Mouse (Mus musculus) cerebellum, adult 11 months (tissue): Measurements from ENCODE around the gene Grwd1.

Source experiments
- DNase-seq: peaks from one replicate; pipeline ENCODE4 v3.0.0; 2022

Grwd1 gene

GRCm38 (mm10) chr7:45833924-45834323, 3.2 kb upstream of the Grwd1 start:
- no peak for DNase-seq

GRCm38 (mm10) chr7:45833148-45833790, 2.5 kb upstream of the Grwd1 start:
- DNase-seq = no peak

- DNase-seq = no peak
Observed at GRCm38 (mm10) chr7:45832428-45832827, 1.7 kb upstream of the Grwd1 start.

GRCm38 (mm10) chr7:45831128-45831525, 383 bp upstream of the Grwd1 start:
- no peak for DNase-seq

- DNase-seq = no peak
Observed at GRCm38 (mm10) chr7:45826631-45827030, 4.1 kb downstream of the Grwd1 start.

- no peak for DNase-seq
Observed at GRCm38 (mm10) chr7:45824598-45824997, 6.1 kb downstream of the Grwd1 start, which contains the start of gene Kcnj14. Gene Kcnj14, minus strand, starts transcription at chr7:45824782.

- no peak for DNase-seq
Observed at GRCm38 (mm10) chr7:45820913-45821312, 9.8 kb downstream of the Grwd1 start.

- DNase-seq = no peak
Observed at GRCm38 (mm10) chr7:45819843-45820242, 10.9 kb downstream of the Grwd1 start.

GRCm38 (mm10) chr7:45815984-45816351, 14.8 kb downstream of the Grwd1 start:
- DNase-seq = no peak

- no peak for DNase-seq
Observed at GRCm38 (mm10) chr7:45815323-45815983, 15.3 kb downstream of the Grwd1 start.

GRCm38 (mm10) chr7:45814841-45815240, 15.9 kb downstream of the Grwd1 start:
- DNase-seq = no peak

- peak; percentile 100 for DNase-seq
Observed at GRCm38 (mm10) chr7:45813787-45814779, 16.7 kb downstream of the Grwd1 start, which contains the start of gene Cyth2. Gene Cyth2, minus strand, starts transcription at chr7:45814581.

GRCm38 (mm10) chr7:45812921-45813320, 17.8 kb downstream of the Grwd1 start:
- DNase-seq = no peak

- DNase-seq = no peak
Observed at GRCm38 (mm10) chr7:45809276-45810075, 21.3 kb downstream of the Grwd1 start.

- no peak for DNase-seq
Observed at GRCm38 (mm10) chr7:45808471-45808870, 22.3 kb downstream of the Grwd1 start.

- no peak for DNase-seq
Observed at GRCm38 (mm10) chr7:45805941-45806340, 24.8 kb downstream of the Grwd1 start.

- no peak for DNase-seq
Observed at GRCm38 (mm10) chr7:45802551-45802950, 28.2 kb downstream of the Grwd1 start.

GRCm38 (mm10) chr7:45801348-45801747, 29.4 kb downstream of the Grwd1 start:
- peak; percentile 91 for DNase-seq

- DNase-seq = no peak
Observed at GRCm38 (mm10) chr7:45800546-45801204, 30.1 kb downstream of the Grwd1 start.

- no peak for DNase-seq
Observed at GRCm38 (mm10) chr7:45800001-45800400, 30.7 kb downstream of the Grwd1 start.

GRCm38 (mm10) chr7:45798931-45799330, 31.8 kb downstream of the Grwd1 start:
- no peak for DNase-seq

- DNase-seq = no peak
Observed at GRCm38 (mm10) chr7:45798511-45798836, 32.3 kb downstream of the Grwd1 start.
